Mouse (Mus musculus) erythroid progenitor cell, adult 5-6 weeks (primary cell): ENCODE data around the gene Gm21885. TPM values are rescaled to one million over a fixed set of nuclear protein-coding genes. Genes with fewer than 3 reads are reported as not detected.
A peak's percentile ranks its signal among the peaks of the same experiment; 100 is the strongest.
"Not testable (repeated sequence)": the region's sequence is repeated elsewhere in the genome, so short reads cannot be mapped to it uniquely, and the experiment has no call there.

Experiments used
- ATAC-seq: replicated peaks from 2 replicates; pipeline ENCODE4 v1.8.0; 2016; ENCODE audit warnings: moderate number of reproducible peaks, mild to moderate bottlenecking, moderate TSS enrichment, inconsistent platforms; ENCODE audit not compliant: poor library complexity, low FRiP score, severe bottlenecking
- total RNA-seq, 2 experiments: library from RNA; stranded (forward) in 1 of 2; stranded (reverse) in 1 of 2; fragments of 150-400 nt in 1 of 2; fragments of 186-747, 209-891 nt in 1 of 2; gene quantifications; 2 replicates each; pipeline versions ENCODE4 v1.2.3 to v1.2.4; 2015 to 2017; ENCODE audit warnings: low replicate concordance in 2 of 2

Gene Gm21885
- total RNA-seq, 2 experiments from 2014 or later = not detected

DNA sequence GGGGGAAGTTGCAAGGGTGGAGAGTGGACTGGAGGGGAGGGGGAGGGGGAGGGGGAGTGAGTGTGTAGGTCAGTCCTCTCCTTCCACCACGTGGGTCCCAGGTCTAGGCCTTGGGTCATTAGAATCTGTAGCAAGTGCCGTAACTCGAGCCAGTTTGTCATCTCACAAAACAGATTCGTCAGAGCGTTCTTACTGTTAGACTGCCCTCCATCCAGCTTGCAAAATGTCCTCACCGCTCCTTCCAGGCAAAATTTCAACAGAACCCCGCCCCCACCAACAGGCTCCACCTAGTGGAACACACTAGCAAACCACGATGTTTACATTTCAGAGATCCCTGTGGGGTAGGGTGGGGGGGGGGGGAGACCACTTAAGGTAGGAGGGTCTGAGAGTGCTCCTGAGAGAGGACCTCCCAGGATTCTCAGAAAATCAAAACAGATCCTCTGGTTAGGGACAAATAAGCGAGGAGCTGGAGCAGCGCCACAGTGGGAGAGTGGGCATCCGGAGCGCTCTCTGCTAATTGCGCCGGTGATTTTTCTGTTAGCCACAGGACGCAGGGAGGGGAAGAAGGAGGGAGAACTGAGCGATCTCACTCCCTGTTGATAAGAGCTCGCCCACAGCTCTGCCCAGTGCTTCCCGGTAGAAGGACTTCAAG is 16.4 kb upstream of the Gm21885 start:
- ATAC-seq = peak; percentile 68

- not testable (repeated sequence) for ATAC-seq
These were observed 15.5 kb upstream of the Gm21885 start for GRCm38 (mm10) chr11:94266155-94266554.

- ATAC-seq = no peak
These were observed 12.9 kb upstream of the Gm21885 start for GRCm38 (mm10) chr11:94268761-94269160.

GRCm38 (mm10) chr11:94269906-94270305 is 11.8 kb upstream of the Gm21885 start:
- no peak for ATAC-seq

DNA sequence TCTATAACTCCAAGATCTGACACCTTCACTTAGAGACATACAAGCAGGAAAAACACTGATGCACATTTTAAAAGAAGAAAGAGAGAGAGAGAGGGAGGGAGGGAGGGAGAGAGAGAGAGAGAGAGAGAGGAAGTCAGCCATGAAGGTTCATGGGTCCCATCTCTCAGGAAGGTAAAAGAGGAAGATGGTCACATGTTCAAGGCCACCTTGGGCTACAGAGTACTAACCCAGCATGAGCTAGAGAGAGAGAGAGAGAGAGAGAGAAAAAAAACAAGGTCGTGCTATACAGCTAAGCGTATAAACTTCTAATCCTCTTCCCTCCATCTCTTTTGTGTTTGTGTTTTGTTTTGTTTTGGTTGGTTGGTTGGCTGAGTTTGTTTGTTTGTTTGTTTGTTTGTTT is 10.7 kb upstream of the Gm21885 start:
- ATAC-seq = no peak

- ATAC-seq = no peak
These were observed 8.4 kb upstream of the Gm21885 start for GRCm38 (mm10) chr11:94272960-94273927.

DNA sequence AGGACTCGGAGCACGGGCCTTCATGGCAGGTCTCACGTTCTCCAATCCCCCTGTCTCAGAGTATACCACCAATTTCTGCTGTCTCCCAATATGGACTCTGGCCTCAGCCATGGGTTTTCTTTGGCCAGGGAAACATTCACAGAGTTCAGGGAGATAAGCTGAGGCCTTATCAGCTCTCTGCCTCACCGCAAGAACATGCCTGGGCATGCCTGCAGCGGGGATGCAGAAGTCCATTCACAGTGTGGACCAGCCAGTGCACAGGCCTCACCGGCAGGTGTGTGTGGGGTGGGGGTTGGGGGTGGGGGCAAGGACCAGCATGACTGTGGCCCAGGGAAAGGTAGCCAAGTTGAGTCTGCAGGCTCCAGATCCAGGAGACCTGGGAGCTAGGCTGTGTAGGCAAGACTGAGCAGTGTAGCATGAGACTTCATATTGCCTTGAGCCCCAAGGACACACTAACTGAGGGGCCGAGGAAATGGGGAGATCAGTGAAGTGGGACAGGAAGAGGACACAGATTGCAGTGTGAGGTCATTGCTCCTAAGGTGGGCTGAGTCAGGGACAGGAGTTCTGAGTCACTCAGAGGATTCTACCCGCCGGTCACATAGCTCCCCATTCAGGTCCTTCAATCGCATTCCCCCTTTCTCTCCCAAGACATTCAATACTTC is 7.3 kb upstream of the Gm21885 start:
- ATAC-seq = peak; percentile 58

GRCm38 (mm10) chr11:94275226-94275625 is 6.4 kb upstream of the Gm21885 start:
- ATAC-seq = no peak

DNA sequence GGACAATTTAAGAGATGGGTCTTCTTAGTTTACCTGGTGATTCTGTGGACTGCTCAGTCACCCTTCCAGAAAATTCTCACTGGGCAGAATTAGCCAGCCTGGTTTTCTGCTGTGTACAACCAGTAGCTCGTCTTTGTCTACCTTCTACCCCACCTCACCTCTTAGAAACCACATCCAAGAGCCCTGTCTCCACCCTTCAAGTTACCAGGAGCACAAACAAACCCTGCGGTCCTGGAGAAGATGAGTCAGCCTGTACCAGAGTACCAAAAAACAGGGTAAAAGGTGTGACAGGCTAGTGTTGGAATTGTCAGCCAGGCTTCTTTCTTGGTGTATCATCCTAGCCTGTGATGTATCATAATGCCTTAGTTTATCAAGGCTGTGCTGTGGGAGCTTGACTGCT is 6.0 kb upstream of the Gm21885 start:
- no peak for ATAC-seq

DNA sequence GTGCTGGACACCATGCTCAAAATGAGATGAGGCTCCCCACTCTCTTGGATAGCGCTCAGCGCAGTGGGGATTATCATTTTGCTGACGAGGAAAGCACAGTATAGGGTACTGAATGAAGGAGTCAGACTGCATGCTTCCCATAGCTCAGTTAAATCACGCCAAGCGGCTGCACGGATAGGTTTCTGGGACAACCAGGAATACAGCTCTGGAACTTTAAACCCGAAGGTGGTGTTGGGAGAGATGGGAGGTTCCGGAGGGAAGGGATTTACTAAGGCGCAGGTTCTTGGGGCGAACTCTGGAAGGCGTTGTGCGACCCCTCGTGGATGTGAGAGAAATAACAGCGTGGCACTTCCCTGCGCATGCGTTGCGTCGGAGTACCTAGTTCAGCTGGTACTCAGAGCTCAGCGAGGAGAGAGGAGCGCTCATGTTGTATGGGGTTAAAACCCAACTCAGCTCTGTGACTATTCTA is 4.8 kb upstream of the Gm21885 start:
- peak; percentile 89 for ATAC-seq

DNA sequence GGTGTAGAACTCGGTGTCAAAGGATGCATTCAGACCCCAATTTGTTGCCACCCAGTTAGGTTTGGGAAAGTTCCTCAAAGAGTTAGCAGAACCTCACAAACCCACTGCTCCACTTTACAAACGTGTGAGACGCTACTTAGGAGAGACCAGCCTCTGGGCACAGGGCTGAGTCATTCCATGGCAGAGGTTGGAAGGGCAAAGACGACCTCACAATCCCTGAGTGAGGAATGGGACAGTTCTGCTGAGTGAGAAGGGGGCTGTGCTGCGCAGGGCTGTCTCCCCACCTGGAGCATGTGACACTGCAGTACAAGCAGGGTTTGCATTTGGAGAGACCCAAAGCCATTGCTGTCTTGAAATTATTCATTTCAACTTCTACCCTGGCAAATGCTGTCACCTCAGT is 618 bp downstream of the Gm21885 start:
- ATAC-seq = no peak

DNA sequence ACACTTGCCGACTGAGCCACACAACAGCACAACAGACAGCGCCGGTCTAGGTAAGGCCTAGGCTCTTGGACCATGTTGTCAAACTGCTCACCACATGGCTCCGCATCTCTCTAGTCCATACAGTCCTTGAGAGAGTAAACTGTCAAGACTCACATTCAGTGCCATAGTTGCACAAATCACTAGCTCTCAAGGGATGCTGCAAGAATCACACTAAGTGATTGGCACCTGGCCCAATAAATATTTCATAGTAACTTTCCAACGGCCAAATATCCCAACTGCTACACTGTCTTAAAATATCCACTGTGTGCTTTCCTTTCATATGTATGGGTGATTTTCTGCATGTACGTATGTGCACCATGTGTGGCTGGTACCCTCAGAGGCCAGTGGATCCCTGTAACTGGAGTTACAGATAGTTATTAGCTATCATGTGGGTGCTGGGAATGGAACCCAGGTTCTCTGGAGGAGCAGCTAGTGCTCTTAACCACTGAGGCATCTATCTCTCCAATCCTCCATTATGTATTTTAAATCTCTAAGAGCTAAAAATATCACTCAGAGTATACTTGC is 1.9 kb downstream of the Gm21885 start:
- no peak for ATAC-seq

- ATAC-seq = no peak
These were observed 4.4 kb downstream of the Gm21885 start for GRCm38 (mm10) chr11:94285886-94286574.

DNA sequence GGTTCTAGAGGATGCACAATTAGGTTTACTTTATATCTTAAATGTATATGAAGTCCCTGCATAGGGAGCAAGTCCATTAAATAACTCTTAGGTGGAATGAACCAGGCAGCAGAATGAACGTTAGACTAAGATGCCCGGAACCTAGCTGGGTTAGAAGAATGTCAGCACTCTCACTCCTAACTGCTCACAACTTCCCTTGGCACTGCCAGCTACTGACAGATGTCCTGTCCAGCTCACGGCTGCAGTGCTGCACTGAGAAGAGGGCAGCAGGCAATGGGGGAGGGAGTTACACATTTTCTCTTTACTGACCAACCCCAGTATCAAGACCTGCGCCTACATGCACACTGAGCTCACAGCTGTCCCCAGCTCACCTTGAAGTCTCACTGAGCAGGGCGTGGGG is 5.4 kb downstream of the Gm21885 start:
- ATAC-seq = no peak

GRCm38 (mm10) chr11:94290062-94290740 is 8.5 kb downstream of the Gm21885 start:
- ATAC-seq = peak; percentile 98

GRCm38 (mm10) chr11:94294996-94295845 is 13.5 kb downstream of the Gm21885 start:
- no peak for ATAC-seq

- no peak for ATAC-seq
These were observed 31.1 kb downstream of the Gm21885 start for GRCm38 (mm10) chr11:94312733-94313132.

DNA sequence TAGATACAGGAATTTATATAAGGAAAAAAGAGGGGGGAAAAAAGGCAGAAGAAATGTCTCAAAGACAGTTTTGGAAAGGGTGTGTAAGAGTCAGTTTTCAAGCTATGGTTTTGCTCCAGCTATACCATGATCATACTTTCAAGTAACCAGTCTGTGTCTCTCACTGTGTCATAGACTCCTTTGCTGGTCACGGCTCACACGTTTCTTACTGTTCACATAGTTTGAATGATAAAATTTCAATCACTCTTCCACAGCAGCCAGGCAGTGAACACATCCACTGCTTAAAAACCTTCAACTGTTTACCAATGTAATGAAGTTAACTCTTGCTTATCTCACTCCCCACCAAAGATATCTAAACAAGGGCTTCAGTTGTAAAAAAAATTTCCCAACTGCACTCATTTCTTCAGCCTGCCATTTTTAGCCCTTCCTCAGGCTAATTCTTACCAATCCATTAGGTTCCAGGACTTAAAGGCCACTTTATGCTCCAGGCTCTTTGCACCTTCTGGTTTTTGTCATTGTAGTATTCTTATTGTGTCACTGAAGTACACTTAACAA is 32.5 kb downstream of the Gm21885 start:
- ATAC-seq = no peak
